Mouse (Mus musculus) 416B (cell line): Measurements from ENCODE around the gene Myzap.

Experiments used
- DNase-seq: peaks from one replicate; pipeline ENCODE4 v3.0.0; 2011; ENCODE audit warnings: low read depth

Gene Myzap

DNA sequence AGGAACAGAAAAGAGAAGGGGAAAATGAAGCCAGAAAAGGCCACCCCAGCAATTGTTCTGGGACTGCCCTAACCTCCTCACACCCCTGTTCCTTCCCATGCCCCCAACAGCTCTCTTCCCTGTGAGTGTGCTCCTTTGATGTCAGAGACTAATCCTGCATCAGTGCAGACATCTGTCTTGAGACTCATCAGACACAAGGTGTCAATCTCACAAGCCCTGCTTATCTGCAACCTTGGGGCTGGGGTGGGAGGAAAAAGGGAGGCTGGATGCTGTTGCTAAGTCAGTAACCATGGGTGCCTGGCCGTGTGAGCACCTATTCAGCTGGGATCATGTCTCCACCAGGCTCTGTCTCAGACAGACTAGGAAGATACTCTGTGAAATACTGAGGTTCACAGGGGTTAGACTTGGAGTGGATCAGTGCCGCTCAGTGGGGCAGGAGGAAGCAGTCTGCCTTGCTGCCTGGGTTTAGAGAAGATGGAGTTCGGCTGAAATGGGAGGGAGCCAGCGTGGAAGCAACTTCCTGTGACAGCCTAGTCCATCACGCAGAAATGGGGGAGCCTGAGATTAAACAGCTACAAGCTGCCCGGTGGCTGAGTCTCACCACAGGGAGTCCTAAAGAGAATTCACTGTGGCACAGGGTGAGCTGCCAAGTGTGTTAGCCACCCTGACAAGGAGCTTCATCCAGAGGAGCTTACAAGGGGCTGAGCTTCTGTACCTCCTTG is 12.9 kb upstream of the Myzap start:
- no peak for DNase-seq

DNA sequence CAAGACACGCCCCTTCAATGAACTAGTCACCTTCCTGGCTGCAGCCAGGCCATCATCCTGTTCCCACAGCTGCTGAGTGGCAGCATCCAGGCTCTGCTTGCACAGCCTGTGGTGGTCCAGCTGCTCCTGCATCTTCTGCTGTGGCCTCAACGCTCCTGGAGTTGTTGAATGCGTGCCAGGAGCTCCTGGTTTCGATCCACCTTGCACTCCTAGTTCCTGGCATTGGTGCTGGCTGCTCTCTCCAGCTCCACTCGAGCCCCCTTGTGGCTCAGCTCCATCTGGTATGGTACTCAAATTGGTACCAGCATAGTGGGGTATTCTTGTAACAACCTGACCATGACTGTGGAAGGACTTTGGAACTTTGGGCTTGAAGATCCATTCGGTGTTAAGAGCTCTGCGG is 7.7 kb upstream of the Myzap start:
- DNase-seq: no peak

- no peak for DNase-seq
These were observed 4.7 kb upstream of the Myzap start for GRCm38 (mm10) chr9:71596888-71597287.

GRCm38 (mm10) chr9:71592577-71593285 is 571 bp upstream of the Myzap start:
- no peak for DNase-seq

- no peak for DNase-seq
These were observed 1.1 kb downstream of the Myzap start for GRCm38 (mm10) chr9:71591106-71591505.

- no peak for DNase-seq
These were observed 2.4 kb downstream of the Myzap start for GRCm38 (mm10) chr9:71589771-71590170.

- no peak for DNase-seq
These were observed 3.1 kb downstream of the Myzap start for GRCm38 (mm10) chr9:71588930-71589592.

- DNase-seq: no peak
These were observed 5.8 kb downstream of the Myzap start for GRCm38 (mm10) chr9:71586408-71586807.

DNA sequence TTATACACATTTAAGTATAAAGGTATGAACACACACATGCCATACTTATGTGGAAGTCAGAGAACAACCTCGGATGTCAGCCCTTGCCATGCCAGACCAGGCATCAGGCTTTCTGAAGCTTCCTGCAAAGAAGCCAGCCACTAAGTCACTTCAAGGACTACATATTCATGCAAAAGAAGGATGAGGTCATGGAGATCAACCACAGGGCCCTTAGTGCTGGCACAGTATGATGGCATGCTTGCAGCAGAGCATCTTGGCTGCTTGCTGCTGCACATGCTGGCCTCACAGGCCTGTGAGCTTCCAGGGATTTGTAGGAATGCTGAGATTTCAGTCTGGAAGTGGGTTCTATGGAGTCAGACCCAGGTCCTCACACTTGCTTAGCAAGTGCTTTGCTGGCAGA is 9.4 kb downstream of the Myzap start:
- no peak for DNase-seq

GRCm38 (mm10) chr9:71578896-71579564 is 13.1 kb downstream of the Myzap start:
- no peak for DNase-seq

- DNase-seq: no peak
These were observed 17.7 kb downstream of the Myzap start for GRCm38 (mm10) chr9:71574440-71574839.

- DNase-seq: no peak
These were observed 18.3 kb downstream of the Myzap start for GRCm38 (mm10) chr9:71573771-71574340.

GRCm38 (mm10) chr9:71571150-71571633 is 21.0 kb downstream of the Myzap start:
- DNase-seq: no peak

DNA sequence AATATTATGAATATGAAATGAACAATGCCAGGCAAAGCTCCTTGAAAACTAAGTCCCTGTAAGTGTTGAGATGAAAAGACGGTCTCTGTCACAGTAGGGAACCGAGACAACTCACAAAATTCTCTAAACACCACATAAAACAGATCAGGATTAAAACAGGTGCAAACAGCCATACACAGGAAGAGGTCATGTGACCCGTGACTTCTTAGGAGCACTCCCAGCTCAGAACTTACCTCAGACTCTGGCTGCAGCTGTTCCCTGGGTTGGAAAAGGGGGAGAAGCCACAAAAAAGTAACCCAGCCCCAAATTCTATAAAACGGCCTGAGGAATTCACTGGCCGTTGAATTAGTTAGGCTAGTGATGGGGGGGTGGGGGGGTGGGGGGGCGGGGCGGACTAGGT is 22.0 kb downstream of the Myzap start:
- no peak for DNase-seq

DNA sequence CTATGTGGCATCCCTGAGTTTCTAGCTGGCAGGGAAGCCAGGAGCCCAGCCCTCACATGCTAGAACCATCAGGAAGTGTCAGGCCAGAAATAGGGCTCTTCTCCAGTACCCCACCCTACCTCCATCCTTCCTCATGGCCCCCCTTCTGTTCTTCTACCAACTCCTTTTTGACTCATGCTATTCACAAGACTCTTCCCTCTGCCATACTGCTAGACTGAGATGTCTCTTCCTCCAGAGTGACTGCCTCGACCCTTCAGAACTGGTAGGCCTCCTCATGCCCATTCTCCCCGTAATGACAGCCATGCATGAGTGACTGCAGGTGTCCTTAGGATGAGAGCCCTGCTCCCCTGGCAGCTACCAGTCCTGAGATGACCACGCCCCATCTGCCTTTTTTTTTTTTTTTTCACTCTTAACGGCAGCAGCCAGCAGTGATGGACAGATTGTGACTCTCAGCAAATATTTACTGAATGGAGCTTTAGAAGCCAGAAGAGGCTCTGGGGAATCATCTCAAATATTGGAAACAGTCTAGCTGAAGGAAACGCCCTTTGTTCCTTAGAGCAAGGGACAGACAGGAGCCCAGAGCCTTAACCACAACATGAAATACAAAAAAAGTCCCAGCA is 23.7 kb downstream of the Myzap start:
- DNase-seq: no peak

DNA sequence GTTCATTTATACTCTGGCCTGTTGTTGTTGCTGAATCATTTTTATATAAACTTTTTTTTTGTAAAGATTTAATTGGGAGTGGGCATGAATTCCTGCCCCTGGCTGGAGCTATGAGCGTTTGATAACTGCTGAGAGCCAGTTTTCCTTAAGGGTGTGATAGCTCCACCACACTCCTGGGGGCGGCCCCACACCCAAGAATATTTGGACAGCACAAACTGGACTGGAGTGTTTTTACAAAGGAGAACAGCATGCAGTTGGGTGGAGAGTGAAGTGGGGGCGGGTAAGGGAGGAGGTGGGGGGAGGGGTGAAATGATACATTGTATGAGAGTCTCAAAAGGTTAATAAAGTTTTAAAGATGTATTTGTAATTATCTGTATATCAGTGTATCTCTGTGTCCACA is 24.8 kb downstream of the Myzap start:
- no peak for DNase-seq

- no peak for DNase-seq
These were observed 25.4 kb downstream of the Myzap start for GRCm38 (mm10) chr9:71566763-71567162.

DNA sequence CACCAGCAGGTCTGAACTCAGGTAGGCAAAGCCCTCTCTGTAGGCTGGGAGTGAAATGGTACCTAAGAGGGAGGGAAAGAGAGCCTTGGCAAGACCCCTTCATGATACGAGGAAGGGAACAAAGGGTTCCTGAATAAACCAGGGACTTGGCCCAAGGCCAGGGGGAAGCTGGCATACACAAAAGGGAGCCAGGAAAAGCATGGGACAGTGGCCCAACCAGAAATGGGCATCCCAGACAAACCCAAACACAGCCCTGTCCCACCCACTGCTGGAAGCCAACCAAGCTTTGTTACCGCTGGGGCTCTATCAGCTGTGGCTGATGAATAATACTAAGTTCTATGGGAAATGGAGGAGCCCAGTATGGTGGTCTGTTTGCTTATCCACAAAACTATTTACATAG is 34.4 kb downstream of the Myzap start:
- DNase-seq: no peak

- no peak for DNase-seq
These were observed 38.2 kb downstream of the Myzap start for GRCm38 (mm10) chr9:71554001-71554400.

GRCm38 (mm10) chr9:71550176-71550575 is 42.0 kb downstream of the Myzap start:
- no peak for DNase-seq

GRCm38 (mm10) chr9:71547704-71548275 is 44.4 kb downstream of the Myzap start:
- DNase-seq: no peak
